Mouse (Mus musculus) ES-E14 (cell line): ENCODE results near the gene Ctsw.

ENCODE experiments used
- CHD2 ChIP-seq: IDR thresholded peaks from 2 replicates; pipeline ENCODE4 v1.6.1; 2014; ENCODE audit warnings: mild to moderate bottlenecking, low read depth, low read length, inconsistent platforms
- HCFC1 ChIP-seq: IDR thresholded peaks from 2 replicates; pipeline ENCODE4 v1.6.1; 2012; ENCODE audit warnings: low read length, inconsistent platforms, borderline replicate concordance; ENCODE audit not compliant: insufficient read depth
- MAFK ChIP-seq: IDR thresholded peaks from 2 replicates; pipeline ENCODE4 v1.6.1; 2014; ENCODE audit warnings: mild to moderate bottlenecking, low read depth, low read length, inconsistent platforms; ENCODE audit not compliant: insufficient read depth
- ZC3H11A ChIP-seq: IDR thresholded peaks from 2 replicates; pipeline ENCODE4 v1.6.1; 2012; ENCODE audit warnings: low read depth, mild to moderate bottlenecking, inconsistent platforms, low read length, borderline replicate concordance
- ZNF384 ChIP-seq: IDR thresholded peaks from 2 replicates; pipeline ENCODE4 v1.6.1; 2012; ENCODE audit warnings: low read depth, low read length, inconsistent platforms

- no peak for TF ChIP-seq MAFK
- TF ChIP-seq ZC3H11A = no peak
- TF ChIP-seq CHD2 = no peak
- no peak for TF ChIP-seq ZNF384
- TF ChIP-seq HCFC1 = no peak
Observed at GRCm38 (mm10) chr19:5429219-5429618, 39.1 kb downstream of the Ctsw start.
